Mouse (Mus musculus): Measurements from ENCODE around the gene Ptpn23. TPM values are rescaled to one million over a fixed set of nuclear protein-coding genes. Genes with fewer than 3 reads are reported as not detected.

The Ptpn23 gene
- polyA plus RNA-seq (2015; fragmentation: Nextera tagmentation; extraction: Ambion mirVana) = 4.5 and 5.6 TPM in 2 replicates

GRCm38 (mm10) chr9:110408099-110408773 is at the start of gene Ptpn23:
Ptpn23 (minus strand) TSS chr9:110408213.

DNA sequence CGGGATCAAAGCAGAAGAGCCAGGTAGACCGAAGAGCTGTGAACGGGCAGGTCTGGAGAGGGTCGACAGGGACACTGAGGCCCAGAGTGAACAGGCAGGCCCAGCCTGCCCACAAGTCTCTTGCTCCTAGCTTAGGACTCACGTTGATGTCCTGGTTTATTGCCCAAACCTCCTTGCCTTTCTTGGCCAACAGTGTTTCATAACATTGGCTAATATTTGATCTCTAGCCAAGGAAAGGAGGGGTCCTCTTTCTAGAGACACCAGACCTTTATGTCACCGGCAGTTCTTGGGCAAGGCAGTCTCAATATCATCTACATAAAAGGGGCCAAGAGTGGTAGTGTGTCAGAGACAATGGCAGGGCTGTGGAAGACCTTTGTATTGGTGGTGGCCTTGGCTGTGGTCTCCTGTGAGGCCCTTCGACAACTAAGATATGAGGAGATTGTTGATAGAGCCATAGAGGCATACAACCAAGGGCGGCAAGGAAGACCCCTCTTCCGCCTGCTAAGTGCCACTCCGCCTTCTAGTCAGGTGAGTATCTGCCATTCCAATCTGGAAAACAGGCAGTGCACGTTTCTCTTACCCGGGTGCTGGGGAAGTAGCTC is 11.6 kb upstream of the Ptpn23 start, which contains the start of gene Ngp:
Ngp (plus strand) TSS at position 237 of the 602 bp plus-strand sequence.

Other genes starting within 250 kb of the Ptpn23 start
- gene Cspg5, start 164.4 kb downstream of the Ptpn23 start, polyA plus RNA-seq (2015; fragmentation: Nextera tagmentation; extraction: Ambion mirVana) = 0.48 and 0.72 TPM in 2 replicates
- gene Elp6, start 103.0 kb downstream of the Ptpn23 start, polyA plus RNA-seq (2015; fragmentation: Nextera tagmentation; extraction: Ambion mirVana) = 9.9 and 11.5 TPM in 2 replicates
- gene Scap, start 74.9 kb downstream of the Ptpn23 start, polyA plus RNA-seq (2015; fragmentation: Nextera tagmentation; extraction: Ambion mirVana) = 14.5 and 19.0 TPM in 2 replicates
- 845 and 1,245 TPM in 2 replicates for gene Ngp, start 11.5 kb upstream of the Ptpn23 start, polyA plus RNA-seq (2015; fragmentation: Nextera tagmentation; extraction: Ambion mirVana)
- 4.7 and 4.8 TPM in 2 replicates for gene Klhl18, start 68.5 kb upstream of the Ptpn23 start, polyA plus RNA-seq (2015; fragmentation: Nextera tagmentation; extraction: Ambion mirVana)
- 0.58 and 0.64 TPM in 2 replicates for gene Kif9, start 68.7 kb upstream of the Ptpn23 start, polyA plus RNA-seq (2015; fragmentation: Nextera tagmentation; extraction: Ambion mirVana)
- gene Setd2, start 124.4 kb upstream of the Ptpn23 start, polyA plus RNA-seq (2015; fragmentation: Nextera tagmentation; extraction: Ambion mirVana) = 21.6 and 25.6 TPM in 2 replicates
- gene Nradd, start 216.2 kb upstream of the Ptpn23 start, polyA plus RNA-seq (2015; fragmentation: Nextera tagmentation; extraction: Ambion mirVana) = 8.8 and 9.2 TPM in 2 replicates
- 4.9 and 6.2 TPM in 2 replicates for gene Nbeal2, start 245.9 kb upstream of the Ptpn23 start, polyA plus RNA-seq (2015; fragmentation: Nextera tagmentation; extraction: Ambion mirVana)
- 108 and 121 TPM in 2 replicates for gene Ccdc12, start 248.3 kb upstream of the Ptpn23 start, polyA plus RNA-seq (2015; fragmentation: Nextera tagmentation; extraction: Ambion mirVana)

All from spleen, postnatal 0 days (tissue).